Mouse (Mus musculus) ovary, postnatal 10 days (tissue): ENCODE measurements around the gene Trmt2b.
A peak's percentile ranks its signal among the peaks of the same experiment; 100 is the strongest.
"Not testable (repeated sequence)": the region's sequence is repeated elsewhere in the genome, so short reads cannot be mapped to it uniquely, and the experiment has no call there.

ENCODE experiments used
- DNase-seq: peaks from one replicate; pipeline ENCODE4 v3.0.0; 2022; ENCODE audit warnings: low spot score

Trmt2b gene

DNA sequence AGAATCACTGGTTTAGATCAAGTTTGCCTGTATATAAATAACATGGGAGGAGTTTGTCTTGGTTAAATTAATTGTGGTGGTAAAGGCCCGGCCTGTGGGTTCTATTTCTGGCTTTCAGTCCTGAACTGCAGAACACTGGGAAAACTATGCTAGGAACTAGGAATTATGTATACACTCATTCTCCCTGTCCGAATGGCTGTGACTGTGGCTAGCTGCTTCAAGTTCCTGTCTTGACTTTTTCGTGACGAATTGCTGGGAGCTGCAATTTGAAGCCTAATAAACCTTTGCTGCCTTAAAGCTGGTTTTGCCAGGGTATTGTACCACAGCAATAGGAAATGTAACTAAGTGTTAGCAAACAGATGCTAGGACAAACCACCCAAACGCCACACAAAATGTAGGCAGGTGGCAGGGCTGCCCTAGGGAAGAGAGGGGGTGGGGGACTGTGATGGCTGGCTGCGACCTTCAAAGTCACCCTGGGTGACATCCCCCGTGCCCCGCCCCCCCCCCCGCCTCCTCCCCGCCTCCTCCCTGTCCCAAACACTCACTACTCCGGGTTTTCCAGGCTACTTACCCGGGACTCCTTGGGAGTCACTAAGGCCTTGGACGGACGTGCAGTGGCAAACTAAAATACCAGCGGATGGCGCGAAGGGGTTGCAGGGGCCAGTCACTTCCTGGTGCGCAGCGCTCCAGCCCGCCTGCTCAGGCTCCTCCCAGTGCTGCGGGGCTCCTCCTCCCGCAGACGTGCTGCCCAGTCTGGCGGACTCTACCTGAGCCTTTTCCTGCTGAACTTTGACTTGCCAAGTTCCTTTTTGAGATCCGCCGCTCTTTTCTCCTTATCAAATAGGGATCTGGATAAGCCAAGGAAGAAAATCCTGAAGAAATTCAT, at the start of gene Trmt2b:
TSS of gene Trmt2b (minus strand) at position 710 of the 886 bp plus-strand sequence.
- DNase-seq, result peak; percentile 13

DNA sequence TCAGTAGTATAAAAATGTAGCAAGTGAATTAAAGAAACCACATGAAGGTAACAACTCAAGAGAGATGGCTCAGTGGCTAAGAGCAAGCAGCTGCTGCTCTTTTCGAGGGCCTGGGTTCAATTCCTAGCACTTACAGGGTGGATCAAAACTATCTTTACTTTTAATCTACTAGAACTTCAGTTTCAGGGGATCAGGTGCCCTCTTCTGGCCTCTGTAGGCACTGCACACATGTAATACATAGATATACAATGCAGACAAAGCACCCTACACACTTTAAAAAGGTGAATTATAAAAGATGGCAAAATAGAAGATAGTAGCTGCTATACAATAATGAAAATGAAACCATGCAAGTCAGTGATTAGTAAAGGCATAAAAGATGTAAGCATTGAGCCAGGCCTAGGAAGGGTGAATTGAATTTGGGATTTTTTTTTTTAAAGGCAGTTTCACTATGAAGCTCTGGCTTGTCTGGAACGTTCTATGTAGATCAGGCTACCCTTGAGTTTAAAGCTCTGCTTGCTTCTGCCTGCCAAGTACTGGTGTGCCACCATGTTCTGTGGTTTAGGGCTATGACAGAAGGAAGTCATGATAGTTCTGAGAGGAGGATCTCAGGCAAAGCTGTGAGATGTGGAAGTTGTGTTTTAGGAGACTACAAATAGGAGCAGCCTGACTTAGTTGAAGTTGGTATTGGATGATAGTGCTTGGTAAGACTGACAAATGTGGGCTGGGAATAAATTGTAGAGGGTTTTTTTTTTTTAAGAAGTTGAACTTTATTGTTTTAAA, 42.6 kb upstream of the Trmt2b start:
- no peak for DNase-seq

DNA sequence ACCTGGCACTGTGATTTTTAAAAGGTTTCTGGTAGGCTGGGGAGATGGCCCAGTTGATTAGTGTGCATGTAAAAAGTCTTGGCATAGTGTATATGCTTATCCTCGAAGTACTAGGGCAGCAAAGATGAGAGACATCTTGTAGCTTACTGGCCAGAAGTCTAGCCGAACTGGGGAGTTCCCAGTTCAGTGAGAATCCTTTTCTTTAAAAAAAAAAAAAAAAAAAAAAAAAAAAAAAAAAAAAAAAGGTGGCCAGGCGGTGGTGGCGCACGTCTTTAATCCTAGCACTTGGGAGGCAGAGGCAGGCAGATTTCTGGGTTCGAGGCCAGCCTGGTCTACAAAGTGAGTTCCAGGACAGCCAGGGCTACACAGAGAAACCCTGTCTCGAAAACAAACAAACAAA, 34.4 kb upstream of the Trmt2b start:
- not testable (repeated sequence) for DNase-seq

DNA sequence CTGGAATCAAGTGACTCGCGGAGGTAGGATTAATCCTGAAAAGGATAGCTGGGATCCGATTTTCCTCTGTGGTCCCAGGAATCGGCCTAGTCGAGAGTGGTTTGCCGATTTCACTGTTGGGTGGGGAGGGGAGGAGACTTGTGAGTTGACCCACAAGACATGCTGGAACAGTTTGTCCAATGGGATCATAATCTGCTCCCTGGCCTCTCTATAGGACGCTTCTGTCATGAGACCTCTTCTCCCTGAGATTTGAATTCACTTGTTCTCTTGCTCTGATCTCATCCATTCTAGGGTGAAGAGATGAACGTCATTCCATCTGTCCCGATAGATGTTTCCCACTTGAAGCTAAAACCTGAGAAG, 31.5 kb upstream of the Trmt2b start:
- no peak for DNase-seq

DNA sequence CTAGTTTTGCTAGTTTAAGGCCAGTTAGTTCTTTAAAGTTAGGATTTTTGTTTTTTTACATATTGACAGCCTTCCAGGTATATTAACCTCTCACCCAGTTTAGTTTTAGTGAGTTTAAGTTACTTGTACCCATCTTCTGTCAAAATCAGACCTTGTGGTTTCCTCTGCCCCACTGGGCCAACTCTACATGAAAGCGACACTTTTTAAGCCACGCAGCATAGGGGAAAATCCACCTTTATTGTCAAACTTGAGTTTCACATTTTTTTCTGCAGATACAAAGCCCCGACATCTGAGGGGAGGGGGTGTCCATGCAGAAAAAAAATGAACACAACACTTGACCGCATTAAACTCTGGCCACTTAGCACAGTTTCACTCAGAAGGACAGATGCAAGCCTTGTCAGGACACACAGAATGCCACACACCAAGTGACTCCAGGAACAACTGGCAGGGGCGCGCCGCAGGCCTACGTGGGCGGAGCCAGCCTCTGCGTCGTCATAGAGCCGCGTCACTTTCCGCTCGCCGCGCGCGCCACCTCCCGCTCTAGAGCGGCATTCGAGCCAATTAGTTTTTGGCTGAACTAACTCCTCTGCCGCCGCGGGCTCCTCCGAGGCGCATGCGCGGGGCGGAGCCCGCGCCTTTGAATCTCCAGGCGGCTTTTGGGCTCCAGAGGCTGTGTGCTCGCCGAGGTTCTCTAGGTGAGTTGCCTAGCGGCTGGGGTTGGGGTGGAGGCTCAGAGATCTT, 30.9 kb upstream of the Trmt2b start, which contains the start of gene Cenpi:
TSS of gene Cenpi (plus strand) at position 551 of the 741 bp plus-strand sequence.
- peak; percentile 51 for DNase-seq

DNA sequence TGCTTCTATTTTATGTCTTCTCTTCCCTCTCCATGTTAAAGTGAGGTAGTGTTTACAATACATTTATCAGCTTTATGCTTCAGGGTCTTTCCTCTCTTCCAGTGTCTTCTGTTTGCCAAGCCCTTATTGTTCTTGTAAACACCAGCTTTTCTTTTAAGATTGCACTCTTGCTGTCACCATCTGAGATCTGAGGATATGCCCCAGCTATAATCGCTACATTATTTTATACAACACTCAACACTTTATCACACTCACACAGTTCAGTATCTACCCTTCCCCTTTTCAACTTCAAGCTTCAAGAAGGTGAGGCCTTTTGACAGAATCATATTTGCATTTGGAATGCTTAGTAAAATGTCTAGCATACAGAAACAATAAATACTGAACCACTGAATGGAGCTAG, 26.5 kb upstream of the Trmt2b start:
- DNase-seq, result no peak

DNA sequence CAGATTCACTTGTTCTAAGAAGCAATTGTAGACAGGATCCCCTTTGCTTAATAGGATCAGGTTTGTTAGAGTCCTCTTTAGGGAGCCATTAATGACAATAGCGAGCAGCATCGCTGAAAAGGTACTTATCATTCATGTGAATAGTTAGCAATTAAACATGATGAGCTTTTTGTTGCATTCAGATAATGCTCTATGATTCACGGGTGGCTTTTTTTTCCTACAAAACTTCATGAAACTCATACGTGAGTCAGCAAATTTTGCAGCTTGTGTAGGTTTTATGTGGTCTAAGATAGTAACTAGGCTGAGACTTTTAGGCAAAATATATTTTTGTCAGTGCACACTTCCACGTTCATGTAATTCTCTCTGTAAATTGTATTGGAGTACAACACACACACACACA, 23.4 kb upstream of the Trmt2b start:
- no peak for DNase-seq

DNA sequence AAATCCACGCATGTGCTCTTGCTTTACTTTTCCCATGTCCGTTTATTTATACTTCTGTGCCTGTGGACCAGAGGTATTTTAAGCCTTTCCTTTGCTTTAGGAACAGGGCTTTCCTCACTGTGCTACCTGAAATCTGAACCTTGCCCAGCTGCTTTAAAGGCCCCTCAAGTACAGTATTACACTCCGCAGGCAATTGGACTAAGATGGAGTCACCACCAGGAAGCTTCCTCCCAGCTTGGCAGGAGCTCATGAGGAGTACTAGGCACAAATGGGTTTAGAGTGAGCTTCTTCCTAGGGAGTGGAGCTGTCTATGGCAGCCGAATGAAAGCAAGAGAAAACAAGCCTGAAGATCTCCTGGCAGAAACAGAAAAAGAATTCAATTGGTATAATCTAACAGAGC, 20.4 kb upstream of the Trmt2b start:
- no peak for DNase-seq

DNA sequence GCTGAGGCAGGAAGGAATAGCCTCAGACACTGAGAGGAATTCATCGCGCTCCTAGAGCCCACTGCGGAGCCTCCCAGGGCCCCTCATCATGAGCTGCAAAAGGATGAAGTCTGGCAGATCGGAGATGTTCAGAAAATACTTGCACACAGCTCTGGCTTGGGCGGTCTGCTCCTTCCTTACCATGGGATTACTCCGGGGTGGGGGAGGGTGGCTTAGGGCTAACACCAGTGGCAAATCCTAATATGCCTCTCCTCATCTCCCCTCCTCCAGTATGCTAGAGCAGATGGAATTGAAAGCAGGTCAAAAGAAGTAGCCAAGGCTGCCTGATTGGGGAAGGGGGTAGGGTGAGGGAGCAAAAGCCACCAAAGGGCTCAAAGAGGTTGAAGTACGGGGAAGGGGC, 20.0 kb upstream of the Trmt2b start:
- no peak for DNase-seq

DNA sequence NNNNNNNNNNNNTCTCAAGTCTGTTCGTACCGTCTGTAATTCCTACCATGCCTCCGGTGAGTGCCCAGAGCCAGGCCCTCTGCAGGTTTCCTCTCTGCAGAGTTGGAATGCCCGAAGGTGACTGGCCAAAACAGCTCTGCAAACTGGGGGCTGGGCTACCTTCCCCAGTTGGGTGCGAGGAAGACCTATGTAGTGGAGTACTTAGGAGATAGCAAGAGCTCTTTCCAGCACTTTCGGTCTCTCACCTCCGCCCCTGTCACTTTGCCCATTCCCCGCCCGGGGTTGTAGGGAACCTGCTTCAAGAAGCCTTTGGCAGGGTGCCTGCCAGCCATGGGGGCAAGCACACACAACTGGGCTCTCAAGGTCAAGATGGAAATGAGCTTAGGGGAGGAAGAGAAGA, 19.5 kb upstream of the Trmt2b start:
- no peak for DNase-seq

DNA sequence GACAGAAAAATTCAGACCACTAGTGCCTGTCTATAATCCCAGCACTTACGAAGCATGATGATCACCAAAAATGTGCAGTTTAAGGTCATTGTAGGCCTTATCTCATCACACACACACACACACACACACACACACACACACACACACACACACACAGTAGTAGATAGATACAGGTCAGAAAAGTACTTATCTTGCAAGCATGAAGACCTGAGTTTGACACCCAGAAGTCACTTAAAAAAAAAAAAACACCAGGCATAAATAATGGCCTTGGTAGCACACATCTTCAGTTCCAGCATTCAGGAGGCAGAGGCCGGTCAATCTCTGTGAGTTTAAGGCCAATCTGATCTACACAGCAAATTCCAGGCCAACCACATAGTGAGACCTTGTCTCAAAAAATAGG, 10.5 kb upstream of the Trmt2b start:
- DNase-seq, result no peak

DNA sequence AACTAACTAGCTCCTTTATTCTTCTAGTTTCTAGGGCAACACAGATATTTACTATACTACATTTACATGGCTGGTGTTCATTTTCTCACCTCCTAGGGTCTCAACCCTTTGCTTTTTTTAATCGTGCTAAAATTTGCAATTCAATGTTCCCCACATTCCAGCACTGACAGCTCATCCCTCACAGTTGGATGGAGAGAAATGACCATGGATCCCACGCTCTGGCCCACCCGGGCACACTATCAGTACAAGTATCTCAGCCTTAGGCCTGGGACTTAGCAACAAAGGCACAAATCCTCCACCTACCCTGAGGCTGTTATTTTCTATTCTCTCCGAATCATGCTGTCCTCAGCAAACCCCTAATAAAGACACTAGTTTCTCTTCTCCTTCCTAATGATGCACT, 9.0 kb upstream of the Trmt2b start:
- DNase-seq, result no peak

DNA sequence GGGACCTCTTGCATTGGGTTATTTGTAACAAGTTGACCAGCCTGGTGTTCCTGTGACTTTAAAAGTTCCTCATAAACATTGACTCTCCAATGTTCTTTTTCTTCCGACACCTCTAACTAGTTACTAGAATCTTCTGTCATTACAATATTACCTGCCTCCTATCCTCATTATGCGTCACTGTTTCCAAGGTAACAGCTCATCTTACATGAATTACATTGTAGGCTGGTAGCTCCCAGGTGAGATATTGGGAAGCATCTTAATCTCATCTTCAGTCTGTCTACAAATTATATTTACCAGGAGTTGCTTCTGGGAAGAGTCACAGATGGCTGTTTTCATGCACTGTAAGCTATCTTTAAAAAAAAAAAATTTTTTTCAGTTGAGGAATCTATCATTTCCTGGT, 8.3 kb upstream of the Trmt2b start:
- no peak for DNase-seq

DNA sequence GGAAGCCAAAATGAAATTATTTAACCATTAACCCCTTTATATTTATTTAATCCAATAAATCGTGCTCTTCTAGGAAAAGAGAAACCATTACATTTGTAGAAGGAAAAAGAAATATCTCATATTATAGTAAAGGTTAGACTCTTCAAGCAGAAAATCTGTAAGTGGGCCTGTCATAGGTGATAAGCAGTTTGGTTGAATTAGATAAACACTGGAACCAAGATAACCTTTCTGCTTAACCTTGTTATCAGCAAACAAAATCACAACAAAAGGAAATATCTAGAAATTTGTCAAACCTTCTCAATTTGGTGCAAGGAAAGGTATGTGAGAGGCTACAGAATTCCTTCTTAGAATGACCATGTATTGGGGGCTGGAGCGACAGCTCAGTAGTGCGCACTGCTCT, 3.7 kb upstream of the Trmt2b start:
- DNase-seq, result no peak

DNA sequence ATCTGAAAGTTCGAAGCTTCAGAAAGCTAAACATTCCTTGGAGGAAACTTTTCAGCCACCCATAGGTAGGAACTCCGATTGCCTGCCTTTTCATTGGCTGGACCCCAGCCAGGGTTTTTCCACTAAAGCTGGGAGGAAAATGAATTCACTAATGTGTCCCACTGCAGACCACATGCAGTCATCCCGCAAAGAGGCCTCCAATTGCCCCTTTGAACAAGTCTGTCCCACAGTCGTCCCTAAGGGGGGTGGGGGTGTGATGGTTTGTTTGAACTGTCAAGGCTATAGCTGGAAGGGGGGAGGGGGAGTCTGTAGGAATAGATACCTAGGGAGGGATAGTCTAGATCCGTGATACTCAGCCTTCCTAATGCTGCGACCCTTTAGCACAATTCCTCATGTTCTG, 1.1 kb downstream of the Trmt2b start:
- DNase-seq, result no peak

DNA sequence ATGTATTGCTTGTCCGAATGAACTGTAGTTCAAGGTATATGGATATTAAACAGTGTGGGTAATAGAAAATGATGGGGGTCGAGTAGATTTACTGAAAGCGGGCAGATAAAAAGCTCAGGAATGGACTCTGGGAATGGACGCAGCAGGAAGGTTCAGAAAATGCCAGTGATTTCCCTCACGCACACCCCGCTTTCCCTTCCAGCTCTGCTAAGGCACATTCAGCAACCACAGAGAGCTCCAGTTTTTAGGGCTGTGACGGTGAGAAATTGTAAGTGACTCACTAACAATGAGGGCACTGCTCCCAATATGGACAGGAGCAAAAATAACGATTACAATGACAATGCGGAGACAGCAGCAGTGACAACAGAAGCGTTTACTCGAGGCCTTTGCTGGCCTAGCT, 14.7 kb downstream of the Trmt2b start:
- no peak for DNase-seq

DNA sequence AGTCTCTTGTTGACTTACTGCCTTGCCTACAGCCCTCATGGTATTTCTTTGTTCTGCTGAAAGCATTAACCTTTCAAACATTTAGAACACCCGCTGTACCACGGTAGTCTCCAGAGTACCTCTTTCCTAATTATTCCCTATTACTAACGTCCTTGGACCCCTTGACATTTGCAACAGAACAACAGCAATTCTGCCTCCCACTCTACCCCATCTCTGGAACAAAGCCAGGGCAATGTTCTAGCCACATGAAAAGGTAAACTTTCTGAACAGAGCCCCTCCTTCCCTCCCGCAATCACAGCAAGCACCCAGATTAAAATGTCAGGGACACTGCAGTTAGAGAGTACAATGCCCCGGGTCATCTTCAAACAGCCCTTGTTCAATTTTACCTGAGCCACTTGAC, 15.6 kb downstream of the Trmt2b start:
- no peak for DNase-seq

DNA sequence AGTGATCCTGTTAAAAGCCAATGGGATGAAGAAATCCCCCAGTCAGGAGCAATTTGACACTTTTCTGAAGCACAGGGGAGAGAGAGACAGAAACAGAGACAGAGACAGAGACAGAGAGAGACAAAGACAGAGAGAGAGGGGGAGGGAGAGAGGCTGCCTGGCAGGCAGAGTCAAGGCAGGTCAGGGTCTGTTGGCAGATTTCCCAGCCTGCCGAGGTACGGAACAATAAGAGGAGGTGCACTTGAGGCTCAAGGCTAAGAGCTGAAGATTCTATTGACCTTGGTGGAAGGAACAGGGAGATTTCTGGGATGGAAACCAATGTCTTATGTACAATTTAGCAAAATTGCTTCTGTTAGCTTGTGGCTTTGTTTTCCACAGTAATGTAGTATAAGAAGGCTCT, 28.6 kb downstream of the Trmt2b start:
- DNase-seq, result no peak

DNA sequence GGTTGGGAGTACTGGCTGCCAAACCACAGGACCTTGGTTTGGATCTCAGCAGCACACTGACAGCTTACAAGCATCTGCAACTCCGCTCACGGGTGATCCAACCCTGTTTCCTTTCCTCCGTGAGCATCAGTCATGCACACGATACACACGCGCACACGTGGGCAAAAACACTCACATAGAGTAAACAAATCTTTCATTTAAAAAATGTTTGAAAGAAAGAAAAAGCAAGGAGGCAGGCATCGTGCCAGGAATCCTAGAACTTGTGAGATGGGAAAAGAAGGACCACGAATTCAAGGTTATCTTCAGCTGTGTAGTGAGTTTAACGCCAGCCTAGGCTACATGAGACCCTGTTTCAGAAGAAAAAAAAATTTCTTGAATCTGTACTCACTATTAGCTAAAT, 30.8 kb downstream of the Trmt2b start:
- DNase-seq, result no peak

DNA sequence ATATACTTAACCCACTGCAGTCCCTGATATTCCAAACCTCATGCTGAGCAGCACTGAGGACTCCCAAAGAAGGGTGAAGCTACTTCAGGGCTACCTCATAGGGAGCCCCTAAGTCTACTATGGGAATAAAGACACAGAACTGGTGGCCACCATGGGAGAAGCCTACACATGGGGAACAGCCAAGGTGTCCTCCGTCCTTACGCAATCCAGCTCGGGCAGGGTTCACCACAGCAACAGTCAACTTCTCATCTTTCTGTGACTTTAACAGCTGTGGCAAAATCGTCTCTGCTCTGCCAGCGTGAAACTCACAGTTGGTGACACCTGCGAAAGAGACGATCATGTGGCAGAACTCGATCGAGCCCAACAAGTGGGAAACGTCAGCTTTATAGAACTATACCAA, 38.5 kb downstream of the Trmt2b start:
- DNase-seq, result no peak

DNA sequence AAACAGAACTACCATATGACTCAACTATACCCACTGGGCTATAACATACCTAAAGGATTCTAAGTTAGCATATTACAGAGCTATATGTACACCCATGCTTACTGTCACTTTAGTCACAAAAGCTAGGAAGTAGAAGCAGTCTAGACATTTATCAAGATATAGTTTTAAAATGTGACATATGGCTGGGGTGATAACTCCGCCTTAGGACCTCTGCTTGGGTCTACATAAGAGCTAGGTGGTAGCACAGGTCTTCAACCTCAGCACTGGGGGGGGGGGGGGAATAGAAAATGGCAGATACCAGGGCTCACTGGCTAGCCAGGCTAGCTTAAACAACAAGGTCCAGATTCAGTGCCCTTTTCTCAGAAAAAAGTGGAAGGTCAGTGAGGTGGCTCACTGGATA, 43.7 kb downstream of the Trmt2b start:
- DNase-seq, result no peak

DNA sequence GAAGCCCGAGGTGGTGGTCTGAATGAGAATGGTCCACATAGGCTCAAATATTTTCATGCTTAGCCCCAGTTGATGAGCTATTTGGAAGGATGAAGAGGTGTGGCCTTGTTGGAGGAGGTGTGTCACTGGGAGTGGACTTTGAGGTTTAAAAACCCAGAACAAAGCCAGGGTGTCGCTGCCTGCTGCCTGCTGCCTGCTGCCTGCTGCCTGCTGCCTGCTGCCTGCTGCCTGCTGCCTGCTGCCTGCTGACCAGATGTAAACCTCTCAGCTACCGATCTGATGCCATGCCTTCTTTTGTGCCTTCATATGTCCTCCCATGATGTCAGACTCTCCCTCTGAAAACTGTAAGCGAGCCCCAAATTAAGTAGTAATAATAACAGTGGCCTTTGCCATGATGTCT, 54.9 kb downstream of the Trmt2b start, which contains the start of gene Nox1:
TSS of gene Nox1 (minus strand) at position 101 of the 400 bp plus-strand sequence.
- DNase-seq, result no peak

DNA sequence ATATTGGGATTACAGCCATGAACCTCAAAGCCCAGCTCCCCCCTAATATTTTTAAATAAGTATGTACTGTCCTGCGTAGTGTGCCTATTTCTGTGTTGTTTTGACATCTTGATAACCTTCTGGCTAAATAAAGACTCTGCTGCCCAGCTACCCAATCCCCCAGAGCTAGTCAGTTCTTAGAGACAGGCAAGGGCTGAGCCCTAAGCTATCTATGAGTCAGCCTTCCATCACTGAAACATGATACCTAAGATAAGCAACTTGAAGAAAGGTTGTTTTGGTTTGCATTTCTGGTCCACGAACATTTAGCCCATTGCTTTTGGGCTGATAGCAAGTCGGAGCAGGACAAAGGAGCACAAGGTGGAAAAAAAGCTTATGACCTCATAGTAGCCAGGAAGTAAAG, 56.2 kb downstream of the Trmt2b start:
- no peak for DNase-seq
